In genomic region chr16:30241623-30242022, GRCm38 (mm10) we compare ENCODE assay signal across 32 mouse cellular contexts. TPM values are rescaled to one million over a fixed set of nuclear protein-coding genes. Genes with fewer than 3 reads are reported as not detected.
DNase-seq lines count a peak whose midpoint lies in the region; ATAC-seq lines count a peak whose summit lies in the region.
"Had no signal": no experiment of that assay in that cellular context is flagged by ENCODE, and none has a peak within 500 bp of the region (broad histone marks: within the 10 kb centered on the region; RNA-seq: fewer than 3 reads in every experiment).

No protein-coding gene starts in this region.

- H3K4me2 ChIP-seq in limb, embryonic 15.5 days: no peak overlapping the region
- H3K4me2 ChIP-seq in hindbrain, embryonic 14.5 days (replicated peaks): no peak overlapping the region
- H3K4me2 ChIP-seq: forebrain, embryonic 15.5 days; hindbrain, embryonic 15.5 days; liver, embryonic 15.5 days; lung, embryonic 15.5 days; midbrain, embryonic 15.5 days; neural tube, embryonic 12.5 days had no signal

- no peaks in the 10 kb centered on the region for H3K36me3 ChIP-seq in limb, embryonic 15.5 days
- H3K36me3 ChIP-seq in hindbrain, embryonic 14.5 days (replicated peaks; ENCODE audit: control insufficient read depth, insufficient read depth): no peaks in the 10 kb centered on the region
- H3K36me3 ChIP-seq: forebrain, embryonic 15.5 days; hindbrain, embryonic 15.5 days; liver, embryonic 15.5 days; lung, embryonic 15.5 days; midbrain, embryonic 15.5 days; neural tube, embryonic 12.5 days had no signal

- intact Hi-C loops in gastrocnemius, postnatal 36 days (cut with DNase I): no loop called here
- intact Hi-C loops in heart, postnatal 10 days (cut with DNase I): no loop called here

- ATAC-seq in limb, embryonic 15.5 days (ENCODE audit: insufficient number of reproducible peaks, low FRiP score, low TSS enrichment, low read depth): peak; percentile 28; the same call in 1 of the 2 replicates
- no peak for ATAC-seq in hindbrain, embryonic 14.5 days (ENCODE audit: low FRiP score)
- ATAC-seq: CD4-positive, CD25-positive, alpha-beta regulatory T cell, adult 4 months; forebrain, embryonic 15.5 days; midbrain, embryonic 15.5 days had no signal

- peaks cover 26% of the 10 kb centered on the region for H3K4me1 ChIP-seq in limb, embryonic 15.5 days
- H3K4me1 ChIP-seq in hindbrain, embryonic 14.5 days (replicated peaks; ENCODE audit: control insufficient read depth, insufficient read depth, low read length): no peaks in the 10 kb centered on the region
- H3K4me1 ChIP-seq: liver, embryonic 15.5 days; lung, embryonic 15.5 days had no signal

- 2% methylated on average over 2 of the region's 2 CpGs for WGBS in limb, embryonic 15.5 days
- 46% methylated on average over 2 of the region's 2 CpGs for WGBS in hindbrain, embryonic 14.5 days

- H3K4me3 ChIP-seq in limb, embryonic 15.5 days: no peak overlapping the region
- no peak overlapping the region for H3K4me3 ChIP-seq in hindbrain, embryonic 14.5 days (replicated peaks; ENCODE audit: low read length)
- H3K4me3 ChIP-seq: erythroblast, embryonic 14.5 days; forebrain, embryonic 15.5 days; hindbrain, embryonic 15.5 days; liver, embryonic 15.5 days; lung, embryonic 15.5 days; midbrain, embryonic 15.5 days; neural tube, embryonic 12.5 days had no signal

- H3K9me3 ChIP-seq in limb, embryonic 15.5 days: no peaks in the 10 kb centered on the region
- H3K9me3 ChIP-seq in hindbrain, embryonic 14.5 days (ENCODE audit: control insufficient read depth, low read length): no peaks in the 10 kb centered on the region
- H3K9me3 ChIP-seq: forebrain, embryonic 15.5 days; hindbrain, embryonic 15.5 days; liver, embryonic 15.5 days; lung, embryonic 15.5 days; midbrain, embryonic 15.5 days; neural tube, embryonic 12.5 days had no signal

- peak overlapping the region; percentile 19; the same call in 1 of the 2 replicates for H3K27ac ChIP-seq in limb, embryonic 15.5 days
- no peak overlapping the region for H3K27ac ChIP-seq in hindbrain, embryonic 14.5 days
- H3K27ac ChIP-seq: forebrain, embryonic 15.5 days; hindbrain, embryonic 15.5 days; liver, embryonic 15.5 days; lung, embryonic 15.5 days; midbrain, embryonic 15.5 days; neural tube, embryonic 12.5 days had no signal

- DNase-seq in gastrocnemius, adult 18-20 months (ENCODE audit: low spot score): peak; percentile 16
- DNase-seq in gastrocnemius, postnatal 36 days: no peak
- DNase-seq in heart, postnatal 10 days: peak; percentile 21 to 34
- DNase-seq in heart, postnatal 4 days: no peak
- DNase-seq in gastrocnemius, postnatal 25 days: peak; percentile 42
- DNase-seq in urinary bladder, postnatal 14 days (ENCODE audit: low spot score): no peak
- no peak for DNase-seq in hindbrain, embryonic 14.5 days (ENCODE audit: low spot score)
- DNase-seq: adrenal gland, postnatal 25 days; cerebellum, adult 9-10 months; heart, postnatal 36 days; kidney, adult 2 months; kidney, postnatal 10 days; liver; lung, postnatal 4 days; right cerebral cortex, postnatal 25 days; spleen, adult 18-20 months; thymus, postnatal 25 days had no signal

- 0 out of 2 replicates have a peak, but pooled peaks cover 3% of the 10 kb centered on the region for H3K27me3 ChIP-seq in limb, embryonic 15.5 days
- H3K27me3 ChIP-seq in hindbrain, embryonic 14.5 days (ENCODE audit: control insufficient read depth, insufficient read depth, low read length): peaks cover 29% of the 10 kb centered on the region
- H3K27me3 ChIP-seq: forebrain, embryonic 15.5 days; lung, embryonic 15.5 days had no signal

- no peak overlapping the region for H3K9ac ChIP-seq in limb, embryonic 15.5 days
- no peak overlapping the region for H3K9ac ChIP-seq in hindbrain, embryonic 14.5 days
- H3K9ac ChIP-seq: forebrain, embryonic 15.5 days; hindbrain, embryonic 15.5 days; liver, embryonic 15.5 days; lung, embryonic 15.5 days; midbrain, embryonic 15.5 days; neural tube, embryonic 12.5 days had no signal

RNA-seq across cellular contexts. Expression of gene Cpn2, which starts 25.7 kb away (rescaled TPM):
- total RNA-seq in gastrocnemius, adult 18-20 months (2021): under 1 TPM in 1 of 2 experiments, not detected in 1; 0.05 TPM
- not detected for total RNA-seq in gastrocnemius, postnatal 36 days (2021)
- total RNA-seq in heart, postnatal 10 days (2021): under 1 TPM; 0.30 to 0.67 TPM
- total RNA-seq in heart, postnatal 4 days (2021): not detected
- total RNA-seq in gastrocnemius, postnatal 25 days (2021): not detected
- polyA plus RNA-seq in limb, embryonic 15.5 days (2015; fragmentation: Nextera tagmentation; extraction: Ambion mirVana): not detected in 2 replicates
- not detected in 2 replicates for polyA plus RNA-seq in hindbrain, embryonic 14.5 days (2014; fragmentation: Nextera tagmentation; extraction: Ambion mirVana)
- total RNA-seq: layer of hippocampus, postnatal 14 days; left cerebral cortex, adult 8-10 months; megakaryocyte-erythroid progenitor cell, adult 5-6 weeks had no signal
- polyA plus RNA-seq: brain, embryonic 14.5 days; CD4-positive, CD25-positive, alpha-beta regulatory T cell, adult 4 months; embryonic facial prominence, embryonic 11.5 days; forebrain, embryonic 15.5 days; heart, embryonic 11.5 days; hindbrain, embryonic 15.5 days; lung, embryonic 15.5 days; midbrain, embryonic 15.5 days; neural tube, embryonic 12.5 days had no signal

RNA-seq across cellular contexts. Expression of gene Lrrc15, which starts 41.4 kb away (rescaled TPM):
- under 1 TPM; 0.14 to 0.47 TPM for total RNA-seq in gastrocnemius, adult 18-20 months (2021)
- total RNA-seq in gastrocnemius, postnatal 36 days (2021): under 1 TPM; 0.10 to 0.17 TPM
- under 1 TPM; 0.60 to 0.65 TPM for total RNA-seq in heart, postnatal 10 days (2021)
- under 1 TPM; 0.70 to 0.76 TPM for total RNA-seq in heart, postnatal 4 days (2021)
- under 1 TPM; 0.10 to 0.16 TPM for total RNA-seq in gastrocnemius, postnatal 25 days (2021)
- polyA plus RNA-seq in limb, embryonic 15.5 days (2015; fragmentation: Nextera tagmentation; extraction: Ambion mirVana): 1.8 and 2.1 TPM in 2 replicates
- 0.31 and 0.39 TPM in 2 replicates for polyA plus RNA-seq in hindbrain, embryonic 14.5 days (2014; fragmentation: Nextera tagmentation; extraction: Ambion mirVana)
- total RNA-seq: adrenal gland, postnatal 25 days; left cerebral cortex, adult 8-10 months; megakaryocyte-erythroid progenitor cell, adult 5-6 weeks had no signal
- polyA plus RNA-seq: CD4-positive, CD25-positive, alpha-beta regulatory T cell, adult 4 months; erythroblast, embryonic 14.5 days; kidney, adult 2 months had no signal

Comparison
In these comparisons a context has a peak if more than half of its experiments do, and no peak if none do; other contexts are left out.
1. DNase-seq: peak in gastrocnemius, adult 18-20 months (single experiment), heart, postnatal 10 days (2 of 2) and gastrocnemius, postnatal 25 days (single experiment); none in gastrocnemius, postnatal 36 days (0 of 2), heart, postnatal 4 days (single experiment), urinary bladder, postnatal 14 days (single experiment) and hindbrain, embryonic 14.5 days (single experiment).